Mouse (Mus musculus): ENCODE data around the gene Ccl6. TPM values are rescaled to one million over a fixed set of nuclear protein-coding genes. Genes with fewer than 3 reads are reported as not detected.
"Not testable (repeated sequence)": the region's sequence is repeated elsewhere in the genome, so short reads cannot be mapped to it uniquely, and the experiment has no call there.

Ccl6 gene
- polyA plus RNA-seq, 1 experiment from 2014 or later: 3.5 TPM

DNA sequence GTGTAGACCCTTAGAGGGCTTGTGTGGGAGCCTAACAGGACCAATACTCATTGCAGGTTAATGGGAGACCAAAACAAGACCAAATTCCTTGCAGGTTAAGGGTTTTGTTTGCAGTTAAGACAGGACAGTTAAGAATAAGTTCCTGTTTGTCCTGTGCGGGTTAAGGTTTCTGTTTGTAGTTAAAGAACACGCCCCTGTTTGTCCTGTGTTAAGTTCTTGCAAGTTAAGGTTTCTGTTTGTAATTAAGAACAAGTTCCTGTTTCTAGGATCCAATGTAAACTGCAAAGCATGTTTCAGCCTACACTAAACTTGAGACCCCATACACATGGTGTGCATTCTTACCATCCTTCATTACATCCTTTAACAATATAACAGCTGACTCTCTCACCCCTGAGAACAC is 22.7 kb downstream of the Ccl6 start:
- H3K27ac ChIP-seq (replicated peaks): no peak overlapping the region
- H3K4me3 ChIP-seq: no peak overlapping the region
- no peaks in the 10 kb centered on the region for H3K27me3 ChIP-seq
- H3K36me3 ChIP-seq: no peaks in the 10 kb centered on the region
- H3K4me2 ChIP-seq: no peak overlapping the region
- H3K9me3 ChIP-seq: no peaks in the 10 kb centered on the region
- H3K9ac ChIP-seq: no peak overlapping the region
- no peak for ATAC-seq (ENCODE audit: low read depth)
- H3K4me1 ChIP-seq (replicated peaks): no peaks in the 10 kb centered on the region
- WGBS: 89% methylated on average over 2 of the region's 2 CpGs

DNA sequence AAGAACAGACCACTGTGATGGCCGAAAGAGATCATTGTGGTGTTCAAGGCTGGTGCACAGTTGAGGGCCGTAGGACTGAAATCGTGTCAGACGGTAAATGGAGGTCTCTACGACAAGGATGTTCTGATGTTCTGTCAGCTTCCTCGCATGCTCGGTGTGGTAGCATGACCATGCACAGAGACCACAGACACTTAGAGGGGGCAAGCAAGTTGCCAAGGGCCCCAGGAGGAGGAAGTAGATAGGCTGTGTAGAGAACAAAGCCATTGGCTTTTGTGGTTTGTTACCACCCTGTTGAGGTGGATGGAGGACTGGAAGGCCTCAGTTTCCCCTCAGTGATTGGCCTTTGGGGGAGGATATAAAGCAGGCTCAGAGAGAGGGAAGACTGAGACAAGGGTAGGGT is 23.6 kb downstream of the Ccl6 start:
- Histone ChIP-seq H3K27ac (replicated peaks) (no peak overlapping the region), H3K4me1 (replicated peaks) (no peaks in the 10 kb centered on the region), H3K4me2 (no peak overlapping the region), H3K4me3 (no peak overlapping the region), H3K36me3 (no peaks in the 10 kb centered on the region), H3K9me3 (no peaks in the 10 kb centered on the region), H3K27me3 (no peaks in the 10 kb centered on the region), H3K9ac (no peak overlapping the region)
- ATAC-seq (ENCODE audit: low read depth): no peak
- 93% methylated on average over 7 of the region's 7 CpGs for WGBS

DNA sequence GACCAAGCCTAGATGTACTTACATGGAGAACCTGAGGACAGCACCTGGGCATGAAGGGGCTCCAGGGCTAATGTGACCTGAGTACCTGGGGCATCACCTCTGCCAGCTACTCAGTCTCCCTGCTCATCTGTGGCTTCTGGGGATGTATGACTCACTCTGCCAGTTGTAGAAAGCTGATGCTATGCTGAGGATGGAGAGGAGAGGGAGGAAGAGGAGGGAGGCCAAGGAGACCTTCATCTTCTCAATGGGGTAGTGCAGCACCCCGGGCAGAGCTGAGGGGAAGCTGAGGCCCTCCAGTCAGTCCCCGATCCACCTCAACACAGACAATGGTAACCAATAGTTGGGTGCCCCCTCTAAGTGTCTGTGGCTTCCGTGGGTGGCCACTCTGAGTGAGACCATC is 24.1 kb downstream of the Ccl6 start:
- Histone ChIP-seq H3K4me3 (no peak overlapping the region), H3K4me2 (no peak overlapping the region), H3K9me3 (no peaks in the 10 kb centered on the region), H3K4me1 (replicated peaks) (no peaks in the 10 kb centered on the region), H3K36me3 (no peaks in the 10 kb centered on the region), H3K9ac (no peak overlapping the region), H3K27ac (replicated peaks) (no peak overlapping the region), H3K27me3 (no peaks in the 10 kb centered on the region)
- whole genome bisulfite sequencing: 85% methylated on average over 3 of the region's 3 CpGs
- ATAC-seq (ENCODE audit: low read depth): no peak

DNA sequence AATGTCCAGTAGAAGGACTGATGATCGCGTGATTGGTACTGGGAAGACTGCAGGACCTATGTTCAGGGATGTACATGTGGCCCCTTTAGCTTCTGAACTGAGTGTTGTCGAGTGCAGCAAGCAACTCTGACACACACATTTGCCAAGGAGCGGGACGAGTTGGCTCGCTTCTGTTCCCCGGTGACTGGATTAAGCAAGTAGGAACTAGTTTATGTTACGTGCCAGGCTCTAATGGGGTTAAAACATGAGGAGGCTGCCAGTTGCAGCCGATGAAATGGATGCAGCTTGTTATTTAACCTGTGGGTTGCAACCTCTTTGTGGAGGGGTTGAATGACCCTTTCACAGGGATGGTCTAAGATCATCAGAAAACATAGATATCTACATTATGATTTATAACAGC is 24.8 kb downstream of the Ccl6 start:
- Histone ChIP-seq H3K9ac (no peak overlapping the region), H3K4me3 (no peak overlapping the region), H3K36me3 (no peaks in the 10 kb centered on the region), H3K4me2 (no peak overlapping the region), H3K9me3 (no peaks in the 10 kb centered on the region), H3K27ac (replicated peaks) (no peak overlapping the region), H3K27me3 (no peaks in the 10 kb centered on the region), H3K4me1 (replicated peaks) (no peaks in the 10 kb centered on the region)
- WGBS: 96% methylated on average over 9 of the region's 9 CpGs
- no peak for ATAC-seq (ENCODE audit: low read depth)

DNA sequence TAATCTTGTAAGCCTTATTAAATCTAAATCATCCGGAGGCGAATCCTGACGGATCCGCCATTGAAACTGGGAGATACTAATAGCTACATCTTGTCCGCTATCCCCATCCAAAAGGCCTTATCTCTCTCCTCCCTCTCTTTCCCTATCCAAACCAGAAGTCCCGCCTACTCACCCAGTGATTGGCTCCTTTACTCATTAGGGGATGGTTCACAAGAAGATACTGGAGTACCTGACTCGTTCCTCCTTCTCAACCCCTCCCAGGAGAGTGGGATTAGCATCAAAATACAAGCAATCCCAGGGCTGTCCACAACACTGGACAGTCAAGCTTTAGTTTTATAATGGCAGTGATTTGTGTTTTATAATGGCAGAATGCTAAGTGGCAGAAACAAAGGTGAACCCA is 25.6 kb downstream of the Ccl6 start:
- Histone ChIP-seq H3K27ac (replicated peaks) (no peak overlapping the region), H3K27me3 (no peaks in the 10 kb centered on the region), H3K9ac (no peak overlapping the region), H3K36me3 (no peaks in the 10 kb centered on the region), H3K4me1 (replicated peaks) (no peaks in the 10 kb centered on the region), H3K9me3 (no peaks in the 10 kb centered on the region), H3K4me2 (no peak overlapping the region), H3K4me3 (no peak overlapping the region)
- WGBS: 68% methylated on average over 7 of the region's 7 CpGs
- ATAC-seq (ENCODE audit: low read depth): no peak

DNA sequence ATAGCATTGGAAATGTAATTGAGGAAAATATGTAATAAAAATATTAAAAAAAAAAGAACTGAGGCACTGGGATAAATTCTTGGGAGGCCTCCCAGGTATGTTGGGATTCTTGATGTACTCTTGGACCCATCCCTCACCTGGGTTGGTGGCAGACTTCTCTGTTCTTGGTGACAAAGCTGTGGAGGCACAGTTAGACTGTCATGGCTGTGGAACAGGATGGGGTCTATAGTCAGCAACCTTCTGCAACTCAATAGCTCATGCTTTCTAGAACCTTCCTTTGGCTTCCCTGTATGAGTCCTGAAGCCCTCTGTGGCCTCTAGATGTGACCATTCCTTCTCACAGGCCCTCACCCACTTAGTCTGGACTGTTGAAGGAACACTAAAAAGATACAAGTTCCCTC is 26.3 kb downstream of the Ccl6 start:
- H3K4me2 ChIP-seq: no peak overlapping the region
- H3K9ac ChIP-seq: no peak overlapping the region
- H3K27me3 ChIP-seq: no peaks in the 10 kb centered on the region
- no peaks in the 10 kb centered on the region for H3K36me3 ChIP-seq
- no peaks in the 10 kb centered on the region for H3K4me1 ChIP-seq (replicated peaks)
- H3K4me3 ChIP-seq: no peak overlapping the region
- no peak overlapping the region for H3K27ac ChIP-seq (replicated peaks)
- no peaks in the 10 kb centered on the region for H3K9me3 ChIP-seq
- no peak for ATAC-seq (ENCODE audit: low read depth)

DNA sequence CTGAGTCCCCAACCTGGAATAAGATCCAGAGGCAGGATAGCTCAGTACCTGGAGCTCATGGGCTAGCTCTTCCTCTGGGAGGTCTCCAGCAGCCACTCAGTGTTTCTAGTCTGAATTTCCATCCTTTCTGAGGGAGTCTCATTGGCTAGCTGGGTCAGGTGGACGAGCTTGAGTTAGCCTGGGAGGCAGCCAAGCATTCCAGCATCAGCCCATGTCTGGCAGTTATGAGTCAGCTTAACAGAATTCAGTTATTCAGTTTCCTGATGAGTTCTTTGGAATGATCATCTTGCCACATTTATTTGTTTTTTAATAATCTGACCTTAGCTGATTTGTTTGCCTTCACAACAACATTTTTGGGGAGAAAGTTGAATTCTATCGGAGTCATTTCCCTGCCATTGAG is 29.1 kb downstream of the Ccl6 start:
- H3K27ac ChIP-seq (replicated peaks): no peak overlapping the region
- no peaks in the 10 kb centered on the region for H3K4me1 ChIP-seq (replicated peaks)
- H3K9me3 ChIP-seq: no peaks in the 10 kb centered on the region
- ATAC-seq (ENCODE audit: low read depth): no peak
- no peak overlapping the region for H3K4me2 ChIP-seq
- WGBS: 78% methylated on average over 2 of the region's 2 CpGs
- no peaks in the 10 kb centered on the region for H3K36me3 ChIP-seq
- no peaks in the 10 kb centered on the region for H3K27me3 ChIP-seq
- no peak overlapping the region for H3K9ac ChIP-seq
- H3K4me3 ChIP-seq: no peak overlapping the region

DNA sequence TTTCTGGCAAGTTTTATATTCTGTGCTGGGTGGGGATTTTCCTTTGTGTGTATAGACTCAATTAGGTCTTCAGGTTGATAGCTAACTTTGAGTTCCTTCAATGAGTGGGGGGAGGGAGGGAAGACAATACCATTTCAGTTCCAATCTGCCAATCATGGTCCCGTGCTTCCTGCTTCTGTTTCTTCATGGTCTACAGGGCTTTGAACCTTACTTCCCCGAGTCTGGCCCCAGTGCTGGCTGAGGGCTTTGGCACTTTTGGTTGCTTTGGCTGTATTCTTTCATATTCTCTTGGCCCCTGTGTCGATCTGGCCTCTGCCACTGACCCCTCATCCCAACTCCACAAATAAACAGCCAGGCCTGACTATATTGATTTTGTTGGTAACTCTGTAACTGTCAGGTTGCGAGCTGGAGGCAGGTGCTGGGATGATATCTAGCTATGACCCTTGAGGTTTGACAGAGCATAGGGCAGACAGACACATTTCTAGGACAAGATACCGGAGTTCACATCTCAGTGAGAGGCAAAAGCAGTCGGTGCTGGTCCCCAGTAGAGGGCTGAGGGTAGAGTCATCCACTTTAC is 30.5 kb downstream of the Ccl6 start:
- Histone ChIP-seq H3K36me3 (no peaks in the 10 kb centered on the region), H3K9me3 (no peaks in the 10 kb centered on the region), H3K4me3 (no peak overlapping the region), H3K27me3 (no peaks in the 10 kb centered on the region), H3K9ac (no peak overlapping the region), H3K27ac (replicated peaks) (no peak overlapping the region), H3K4me1 (replicated peaks) (no peaks in the 10 kb centered on the region), H3K4me2 (no peak overlapping the region)
- 79% methylated on average over 6 of the region's 6 CpGs for WGBS
- ATAC-seq (ENCODE audit: low read depth): no peak

DNA sequence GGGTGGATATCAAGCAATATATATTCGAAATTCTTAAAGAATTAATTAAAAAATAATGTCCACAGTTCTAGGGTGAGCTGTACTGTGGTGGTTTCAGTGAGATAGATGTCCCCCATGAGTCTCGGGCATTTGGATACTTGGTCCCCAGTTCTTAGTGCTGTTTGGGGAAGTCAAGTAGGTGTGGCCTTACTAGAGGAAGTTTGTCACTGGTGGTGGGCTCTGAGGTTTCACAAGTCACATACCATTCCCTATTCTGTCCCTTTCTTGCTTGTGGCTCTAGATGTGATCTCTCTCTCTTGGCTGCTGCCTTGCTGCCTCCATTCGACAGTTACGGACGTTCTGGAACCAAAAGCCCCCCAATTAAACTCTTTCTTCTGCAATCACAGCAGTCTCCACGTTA is 32.5 kb downstream of the Ccl6 start:
- no peaks in the 10 kb centered on the region for H3K27me3 ChIP-seq
- H3K27ac ChIP-seq (replicated peaks): no peak overlapping the region
- no peak overlapping the region for H3K4me3 ChIP-seq
- ATAC-seq (ENCODE audit: low read depth): no peak
- H3K9me3 ChIP-seq: no peaks in the 10 kb centered on the region
- no peak overlapping the region for H3K4me2 ChIP-seq
- 70% methylated on average over 6 of the region's 6 CpGs for WGBS
- H3K36me3 ChIP-seq: no peaks in the 10 kb centered on the region
- H3K4me1 ChIP-seq (replicated peaks): no peaks in the 10 kb centered on the region
- H3K9ac ChIP-seq: no peak overlapping the region

DNA sequence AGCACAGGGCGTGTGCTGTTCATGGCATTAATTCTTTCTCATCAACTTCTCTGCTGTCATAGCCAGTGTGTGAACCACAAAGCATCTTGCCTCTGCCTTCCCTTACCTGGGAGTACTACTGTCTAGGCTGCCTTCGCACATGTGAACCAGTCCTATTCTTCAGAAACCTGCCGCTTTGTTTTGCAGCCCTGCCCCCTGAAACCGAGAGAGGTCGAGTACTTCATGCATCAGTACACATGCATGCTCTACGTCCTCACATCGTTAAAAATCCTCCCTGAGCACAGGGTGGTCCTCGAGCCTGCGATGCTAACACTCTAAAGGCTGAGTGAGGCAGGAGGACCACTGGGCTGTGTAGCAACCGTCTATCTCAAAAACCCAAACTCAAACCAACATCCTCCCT is 35.8 kb downstream of the Ccl6 start:
- H3K4me3 ChIP-seq: no peak overlapping the region
- 53% methylated on average over 10 of the region's 10 CpGs for WGBS
- H3K9me3 ChIP-seq: no peaks in the 10 kb centered on the region
- ATAC-seq (ENCODE audit: low read depth): no peak
- no peaks in the 10 kb centered on the region for H3K36me3 ChIP-seq
- H3K4me2 ChIP-seq: no peak overlapping the region
- no peaks in the 10 kb centered on the region for H3K4me1 ChIP-seq (replicated peaks)
- H3K27me3 ChIP-seq: no peaks in the 10 kb centered on the region
- H3K9ac ChIP-seq: no peak overlapping the region
- no peak overlapping the region for H3K27ac ChIP-seq (replicated peaks)

DNA sequence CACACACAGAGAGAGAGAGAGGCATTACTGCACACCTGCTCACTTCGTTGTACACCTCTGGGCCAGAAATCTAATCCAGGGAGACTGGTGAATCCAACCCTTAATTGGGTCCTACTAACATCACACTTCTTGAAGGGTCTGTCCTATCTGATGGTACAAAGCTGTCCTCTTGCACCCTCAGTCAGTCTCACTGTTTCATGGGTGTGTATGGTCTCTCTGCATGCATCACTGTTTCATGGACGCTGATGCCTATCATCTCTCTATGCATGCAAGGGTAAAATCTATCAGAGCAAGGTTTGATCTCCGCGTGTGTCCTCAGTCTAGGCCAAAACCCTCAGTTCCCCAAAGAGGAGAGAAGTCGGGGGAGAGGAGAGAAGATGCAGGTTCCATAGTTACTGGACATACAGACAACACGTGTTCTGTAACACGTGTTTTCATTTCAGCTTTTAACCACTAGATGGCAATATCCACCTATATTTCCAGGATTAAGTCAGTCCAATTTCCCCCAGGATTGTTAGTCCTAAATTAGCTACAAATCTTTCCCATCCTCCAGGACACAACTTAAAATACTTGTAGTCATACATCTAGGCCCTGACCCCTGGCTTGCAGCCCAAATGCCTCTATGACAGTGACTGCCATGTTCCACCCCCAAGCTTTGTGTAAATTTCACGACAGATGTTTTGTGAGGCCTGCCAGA is 36.7 kb downstream of the Ccl6 start:
- ATAC-seq (ENCODE audit: low read depth): peak; percentile 63; the same call in 1 of the 2 replicates
- H3K9ac ChIP-seq: no peak overlapping the region
- no peaks in the 10 kb centered on the region for H3K4me1 ChIP-seq (replicated peaks)
- no peaks in the 10 kb centered on the region for H3K9me3 ChIP-seq
- H3K36me3 ChIP-seq: no peaks in the 10 kb centered on the region
- H3K4me3 ChIP-seq: no peak overlapping the region
- no peaks in the 10 kb centered on the region for H3K27me3 ChIP-seq
- H3K4me2 ChIP-seq: no peak overlapping the region
- WGBS: 29% methylated on average over 8 of the region's 8 CpGs
- H3K27ac ChIP-seq (replicated peaks): no peak overlapping the region

DNA sequence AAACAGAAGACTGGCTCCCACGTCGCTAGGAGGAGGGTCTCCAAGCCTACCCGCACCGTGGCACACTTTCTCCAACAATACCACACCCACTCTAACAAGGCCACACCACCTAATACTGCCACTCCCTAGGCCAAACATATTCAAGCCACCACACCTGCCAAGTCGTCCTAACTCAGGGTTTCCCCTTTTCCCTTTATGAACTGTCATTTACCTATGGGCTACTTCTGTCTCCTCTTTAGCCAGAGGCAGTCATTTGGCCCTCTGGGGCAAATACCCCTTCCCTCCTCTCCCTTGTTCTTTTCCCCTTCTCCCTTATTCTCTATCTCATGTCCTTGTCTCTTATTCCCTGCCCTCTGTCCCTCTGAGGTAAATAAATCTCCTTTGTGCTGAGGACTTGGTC is 41.2 kb downstream of the Ccl6 start:
- no peaks in the 10 kb centered on the region for H3K27me3 ChIP-seq
- no peak overlapping the region for H3K4me2 ChIP-seq
- no peak for ATAC-seq (ENCODE audit: low read depth)
- no peaks in the 10 kb centered on the region for H3K36me3 ChIP-seq
- no peak overlapping the region for H3K9ac ChIP-seq
- no peaks in the 10 kb centered on the region for H3K9me3 ChIP-seq
- H3K27ac ChIP-seq (replicated peaks): no peak overlapping the region
- no peaks in the 10 kb centered on the region for H3K4me1 ChIP-seq (replicated peaks)
- no peak overlapping the region for H3K4me3 ChIP-seq
- whole genome bisulfite sequencing: 91% methylated on average over 5 of the region's 5 CpGs

DNA sequence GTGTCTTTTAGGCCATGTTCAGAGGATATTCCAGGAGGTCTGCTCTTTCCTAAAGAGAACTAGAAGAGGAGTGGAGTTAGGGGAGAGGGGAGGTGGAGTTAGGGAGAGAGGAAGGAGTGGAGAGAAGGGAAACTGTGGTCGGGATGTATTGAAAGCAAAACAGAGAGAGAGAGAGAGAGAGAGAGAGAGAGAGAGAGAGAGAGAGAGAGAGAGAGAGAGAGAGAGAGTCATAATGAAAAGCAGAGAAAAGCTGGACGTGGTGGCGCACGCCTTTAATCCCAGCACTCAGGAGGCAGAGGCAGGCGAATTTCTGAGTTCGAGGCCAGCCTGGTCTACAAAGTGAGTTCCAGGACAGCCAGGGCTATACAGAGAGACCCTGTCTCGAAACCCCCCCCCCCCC is 41.9 kb downstream of the Ccl6 start:
- WGBS: 87% methylated on average over 7 of the region's 7 CpGs
- not testable (repeated sequence) for H3K27me3 ChIP-seq; H3K9ac ChIP-seq; ATAC-seq (ENCODE audit: low read depth); H3K4me3 ChIP-seq; H3K4me2 ChIP-seq; H3K4me1 ChIP-seq (replicated peaks); H3K9me3 ChIP-seq; H3K27ac ChIP-seq (replicated peaks); H3K36me3 ChIP-seq

All from neural tube, embryonic 13.5 days (tissue).